ENCODE assay signal across 7 mouse cellular contexts in genomic region chr1:91455661-91456161, GRCm38 (mm10). TPM values are rescaled to one million over a fixed set of nuclear protein-coding genes. Genes with fewer than 3 reads are reported as not detected.
DNase-seq lines count a peak whose midpoint lies in the region; ATAC-seq lines count a peak whose summit lies in the region.

No protein-coding gene starts in this region.

- H3K4me2 ChIP-seq in forebrain, embryonic 12.5 days = 0 out of 2 replicates have a peak overlapping the region, but pooled peaks have one; percentile 10
- H3K4me2 ChIP-seq in midbrain, embryonic 11.5 days = no peak overlapping the region

- 55% methylated on average over 7 of the region's 7 CpGs for WGBS in forebrain, embryonic 12.5 days
- WGBS in limb, embryonic 10.5 days = 30% methylated on average over 7 of the region's 7 CpGs
- WGBS in midbrain, embryonic 11.5 days = 31% methylated on average over 7 of the region's 7 CpGs

- DNase-seq in heart, postnatal 25 days (ENCODE audit: low spot score) = peak; percentile 73
- DNase-seq in limb, embryonic 10.5 days (ENCODE audit: low spot score) = no peak
- peak; percentile 92 for DNase-seq in midbrain, embryonic 11.5 days (ENCODE audit: low spot score, missing footprints)

- intact Hi-C loops in heart, postnatal 25 days (cut with DNase I) = no loop called here

- peaks cover 17% of the 10 kb centered on the region for H3K27me3 ChIP-seq in forebrain, embryonic 12.5 days
- peaks cover 22% of the 10 kb centered on the region for H3K27me3 ChIP-seq in limb, embryonic 10.5 days (ENCODE audit: low read depth, poor library complexity, severe bottlenecking)
- peaks cover 6% of the 10 kb centered on the region for H3K27me3 ChIP-seq in midbrain, embryonic 11.5 days (ENCODE audit: control insufficient read depth, insufficient read depth, low read length)

- no peaks in the 10 kb centered on the region for H3K36me3 ChIP-seq in forebrain, embryonic 12.5 days (replicated peaks)
- H3K36me3 ChIP-seq in limb, embryonic 10.5 days = no peaks in the 10 kb centered on the region
- H3K36me3 ChIP-seq in midbrain, embryonic 11.5 days (ENCODE audit: control insufficient read depth, insufficient read depth, low read length) = no peaks in the 10 kb centered on the region

- no peak for ATAC-seq in forebrain, embryonic 12.5 days (ENCODE audit: low FRiP score)
- no peak for ATAC-seq in midbrain, embryonic 11.5 days (ENCODE audit: low FRiP score)
- no peak for ATAC-seq in inflammation-experienced regulatory T-cells, adult 6 months
- ATAC-seq in megakaryocyte progenitor cell, adult 5-6 weeks (replicated peaks; ENCODE audit: poor library complexity) = no peak

- H3K9me3 ChIP-seq in forebrain, embryonic 12.5 days = no peaks in the 10 kb centered on the region
- no peaks in the 10 kb centered on the region for H3K9me3 ChIP-seq in limb, embryonic 10.5 days (replicated peaks)
- H3K9me3 ChIP-seq in midbrain, embryonic 11.5 days (ENCODE audit: control insufficient read depth, low read length) = no peaks in the 10 kb centered on the region

- peaks cover 24% of the 10 kb centered on the region for H3K4me1 ChIP-seq in brown adipose tissue, adult 24 weeks (ENCODE audit: control insufficient read depth, insufficient read depth, insufficient read length, low read length)
- H3K4me1 ChIP-seq in forebrain, embryonic 12.5 days = peaks cover 36% of the 10 kb centered on the region
- peaks cover 51% of the 10 kb centered on the region for H3K4me1 ChIP-seq in limb, embryonic 10.5 days
- H3K4me1 ChIP-seq in midbrain, embryonic 11.5 days (ENCODE audit: control insufficient read depth, insufficient read depth, low read length) = peaks cover 26% of the 10 kb centered on the region

- peak overlapping the region; percentile 93 for H3K27ac ChIP-seq in brown adipose tissue, adult 24 weeks (replicated peaks; ENCODE audit: low read depth, low read length)
- H3K27ac ChIP-seq in forebrain, embryonic 12.5 days = 0 out of 2 replicates have a peak overlapping the region, but pooled peaks have one; percentile 5
- peak overlapping the region; percentile 57; the same call in 1 of the 2 replicates for H3K27ac ChIP-seq in limb, embryonic 10.5 days
- H3K27ac ChIP-seq in midbrain, embryonic 11.5 days (ENCODE audit: low read depth, low read length) = peak overlapping the region; percentile 41; the same call in 1 of the 2 replicates

- no peak overlapping the region for H3K9ac ChIP-seq in forebrain, embryonic 12.5 days
- H3K9ac ChIP-seq in midbrain, embryonic 11.5 days (ENCODE audit: low read length) = no peak overlapping the region; the same call in 1 of the 2 replicates

- 0 out of 2 replicates have a peak overlapping the region, but pooled peaks have one; percentile 11 for H3K4me3 ChIP-seq in brown adipose tissue, adult 24 weeks (ENCODE audit: insufficient read depth, low read depth, low read length)
- no peak overlapping the region for H3K4me3 ChIP-seq in forebrain, embryonic 12.5 days (replicated peaks)
- no peak overlapping the region for H3K4me3 ChIP-seq in limb, embryonic 10.5 days
- no peak overlapping the region for H3K4me3 ChIP-seq in midbrain, embryonic 11.5 days (ENCODE audit: low read depth, low read length)

RNA-seq across cellular contexts. Expression of gene Per2, which starts 3.4 kb away (rescaled TPM):
- 1.6 and 6.7 TPM in 2 replicates for polyA plus RNA-seq in brown adipose tissue, adult 24 weeks (2012; ENCODE audit: insufficient read depth, insufficient read length, missing spikeins)
- 3.7 and 3.9 TPM in 2 replicates for polyA plus RNA-seq in forebrain, embryonic 12.5 days (2016; fragmentation: Nextera tagmentation; extraction: Ambion mirVana)
- 10 to 100 TPM in 1 of 2 experiments, 1 to 10 TPM in 1; 2.1 to 11.7 TPM for total RNA-seq in heart, postnatal 25 days (2021)
- polyA plus RNA-seq in limb, embryonic 10.5 days (2016; fragmentation: Nextera tagmentation; extraction: Ambion mirVana) = 1.8 and 2.4 TPM in 2 replicates
- polyA plus RNA-seq in midbrain, embryonic 11.5 days (2014; fragmentation: Nextera tagmentation; extraction: Ambion mirVana) = 1.5 and 1.6 TPM in 2 replicates
- 1 to 10 TPM in 2 of 3 experiments, under 1 TPM in 1; 0.69 to 1.6 (median 1.2) TPM for polyA plus RNA-seq in inflammation-experienced regulatory T-cells, adult 6 months (2017; shearing (Covaris generic))
- total RNA-seq in megakaryocyte progenitor cell, adult 5-6 weeks (2015) = 7.0 and 7.8 TPM in 2 replicates
- 4.0 and 4.4 TPM in 2 replicates for total RNA-seq in megakaryocyte progenitor cell, adult 5-6 weeks (2017)

RNA-seq across cellular contexts. Expression of gene Traf3ip1, which starts 38.7 kb away (rescaled TPM):
- polyA plus RNA-seq in brown adipose tissue, adult 24 weeks (2012; ENCODE audit: insufficient read depth, insufficient read length, missing spikeins) = 3.8 and 4.9 TPM in 2 replicates
- polyA plus RNA-seq in forebrain, embryonic 12.5 days (2016; fragmentation: Nextera tagmentation; extraction: Ambion mirVana) = 12.1 and 13.9 TPM in 2 replicates
- total RNA-seq in heart, postnatal 25 days (2021) = 1 to 10 TPM; 5.7 to 5.9 TPM
- polyA plus RNA-seq in limb, embryonic 10.5 days (2016; fragmentation: Nextera tagmentation; extraction: Ambion mirVana) = 12.5 and 12.9 TPM in 2 replicates
- polyA plus RNA-seq in midbrain, embryonic 11.5 days (2014; fragmentation: Nextera tagmentation; extraction: Ambion mirVana) = 6.0 and 7.3 TPM in 2 replicates
- 1 to 10 TPM; 3.3 to 4.8 (median 3.3) TPM for polyA plus RNA-seq in inflammation-experienced regulatory T-cells, adult 6 months (2017; shearing (Covaris generic))
- total RNA-seq in megakaryocyte progenitor cell, adult 5-6 weeks (2015) = 3.1 and 4.9 TPM in 2 replicates
- 3.3 and 5.3 TPM in 2 replicates for total RNA-seq in megakaryocyte progenitor cell, adult 5-6 weeks (2017)

RNA-seq across cellular contexts. Expression of gene Hes6, which starts 41.9 kb away (rescaled TPM):
- 7.8 and 10.9 TPM in 2 replicates for polyA plus RNA-seq in brown adipose tissue, adult 24 weeks (2012; ENCODE audit: insufficient read depth, insufficient read length, missing spikeins)
- polyA plus RNA-seq in forebrain, embryonic 12.5 days (2016; fragmentation: Nextera tagmentation; extraction: Ambion mirVana) = 295 and 297 TPM in 2 replicates
- 10 to 100 TPM; 16.6 to 18.3 TPM for total RNA-seq in heart, postnatal 25 days (2021)
- polyA plus RNA-seq in limb, embryonic 10.5 days (2016; fragmentation: Nextera tagmentation; extraction: Ambion mirVana) = 86.2 and 111 TPM in 2 replicates
- 300 and 322 TPM in 2 replicates for polyA plus RNA-seq in midbrain, embryonic 11.5 days (2014; fragmentation: Nextera tagmentation; extraction: Ambion mirVana)
- 10 to 100 TPM; 11.0 to 13.3 (median 11.4) TPM for polyA plus RNA-seq in inflammation-experienced regulatory T-cells, adult 6 months (2017; shearing (Covaris generic))
- 34.4 and 35.4 TPM in 2 replicates for total RNA-seq in megakaryocyte progenitor cell, adult 5-6 weeks (2015)
- total RNA-seq in megakaryocyte progenitor cell, adult 5-6 weeks (2017) = 30.4 and 39.6 TPM in 2 replicates

RNA-seq across cellular contexts. Expression of gene Ilkap, which starts 57.1 kb away (rescaled TPM):
- polyA plus RNA-seq in brown adipose tissue, adult 24 weeks (2012; ENCODE audit: insufficient read depth, insufficient read length, missing spikeins) = 37.9 and 39.9 TPM in 2 replicates
- 153 and 163 TPM in 2 replicates for polyA plus RNA-seq in forebrain, embryonic 12.5 days (2016; fragmentation: Nextera tagmentation; extraction: Ambion mirVana)
- 10 to 100 TPM; 41.3 to 48.1 TPM for total RNA-seq in heart, postnatal 25 days (2021)
- polyA plus RNA-seq in limb, embryonic 10.5 days (2016; fragmentation: Nextera tagmentation; extraction: Ambion mirVana) = 185 and 190 TPM in 2 replicates
- 163 and 169 TPM in 2 replicates for polyA plus RNA-seq in midbrain, embryonic 11.5 days (2014; fragmentation: Nextera tagmentation; extraction: Ambion mirVana)
- 10 to 100 TPM; 30.1 to 46.9 (median 37.7) TPM for polyA plus RNA-seq in inflammation-experienced regulatory T-cells, adult 6 months (2017; shearing (Covaris generic))
- total RNA-seq in megakaryocyte progenitor cell, adult 5-6 weeks (2015) = 71.6 and 91.4 TPM in 2 replicates
- total RNA-seq in megakaryocyte progenitor cell, adult 5-6 weeks (2017) = 120 and 137 TPM in 2 replicates

Comparison
In these comparisons a context has a peak if more than half of its experiments do, and no peak if none do; other contexts are left out.
1. H3K27ac ChIP-seq: peak in every context shown above with its lines; median percentile 93 in brown adipose tissue, adult 24 weeks; 57 in limb, embryonic 10.5 days; 41 in midbrain, embryonic 11.5 days; 5 in forebrain, embryonic 12.5 days.